Mouse (Mus musculus) gastrocnemius, postnatal 10 days (tissue): Measurements from ENCODE around the gene Epb41. TPM values are rescaled to one million over a fixed set of nuclear protein-coding genes. Genes with fewer than 3 reads are reported as not detected.

Experiments
- DNase-seq: peaks from one replicate; pipeline ENCODE4 v3.0.0; 2021; ENCODE audit warnings: mixed read lengths
- total RNA-seq, 2 experiments: library from RNA; stranded (reverse); gene quantifications; 2 replicates each; pipeline ENCODE4 v1.2.3; 2021

The Epb41 gene
- total RNA-seq, 2 experiments from 2014 or later = 51.7 to 54.5 TPM

DNA sequence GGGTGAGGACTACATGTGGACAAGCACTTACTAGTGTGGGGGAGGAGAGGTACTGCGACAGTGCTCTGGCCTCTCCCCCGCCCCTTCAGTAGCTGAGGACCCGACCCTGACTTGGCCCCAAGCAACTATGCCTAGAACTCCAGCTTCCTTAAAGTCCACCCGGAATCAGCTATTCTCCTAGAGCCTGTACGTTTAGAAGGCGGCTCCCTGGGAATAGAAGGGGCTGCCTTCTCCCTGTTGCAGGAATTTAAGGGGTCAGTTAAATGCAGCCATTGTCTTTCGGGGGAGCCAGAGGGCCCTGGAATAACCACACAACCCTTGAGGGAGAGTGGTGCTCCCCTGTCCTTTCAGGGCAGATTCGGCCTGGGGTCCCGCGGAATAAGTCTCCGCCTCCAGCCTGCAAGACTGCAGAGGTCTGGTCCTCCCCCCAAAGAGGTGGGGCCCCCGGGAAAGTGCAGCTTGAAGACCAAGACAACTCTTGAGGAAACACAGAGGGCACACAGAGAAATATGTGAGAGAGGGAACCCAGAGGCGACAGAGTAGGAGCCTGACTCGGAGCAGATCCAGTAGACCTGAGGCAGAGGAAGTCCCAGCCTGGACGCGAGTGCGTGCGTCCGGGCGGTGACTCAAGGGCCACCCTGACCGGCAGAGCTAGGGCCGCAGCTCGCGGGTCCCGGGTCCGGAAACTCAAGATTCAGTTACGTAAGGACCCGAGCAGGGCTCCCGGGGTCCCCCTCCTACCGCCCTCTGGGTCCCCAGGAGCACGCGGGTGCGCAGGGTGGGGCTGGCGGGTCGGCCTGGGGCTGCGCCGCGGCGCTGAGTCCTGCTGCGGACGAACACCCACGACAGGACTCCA, 816 bp downstream of the Epb41 start, which contains the start of gene Gm10300:
Gene Gm10300 (plus strand): TSS at position 621 of the 856 bp plus-strand sequence.
- peak; percentile 41 for DNase-seq

DNA sequence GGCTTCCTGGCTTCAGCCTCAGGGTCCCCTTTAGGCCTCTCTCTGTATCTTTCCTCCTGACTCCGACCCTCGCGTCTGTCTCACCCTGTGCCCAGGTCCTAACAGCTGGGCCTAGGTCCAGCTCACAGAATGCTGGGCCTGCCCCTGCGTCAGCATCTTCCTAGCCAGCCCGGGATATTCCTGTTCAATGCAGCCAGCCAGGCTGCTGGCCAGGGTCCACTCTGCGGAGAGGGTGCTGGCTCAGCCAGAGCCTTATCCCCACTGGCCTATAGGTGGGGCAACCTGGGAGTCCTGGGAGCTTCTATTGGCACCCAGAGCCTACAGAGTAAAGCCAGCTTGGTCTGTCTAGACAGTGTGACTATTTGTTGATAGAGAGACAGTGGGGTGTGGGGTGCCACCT, 2.2 kb downstream of the Epb41 start:
- DNase-seq = peak; percentile 48

DNA sequence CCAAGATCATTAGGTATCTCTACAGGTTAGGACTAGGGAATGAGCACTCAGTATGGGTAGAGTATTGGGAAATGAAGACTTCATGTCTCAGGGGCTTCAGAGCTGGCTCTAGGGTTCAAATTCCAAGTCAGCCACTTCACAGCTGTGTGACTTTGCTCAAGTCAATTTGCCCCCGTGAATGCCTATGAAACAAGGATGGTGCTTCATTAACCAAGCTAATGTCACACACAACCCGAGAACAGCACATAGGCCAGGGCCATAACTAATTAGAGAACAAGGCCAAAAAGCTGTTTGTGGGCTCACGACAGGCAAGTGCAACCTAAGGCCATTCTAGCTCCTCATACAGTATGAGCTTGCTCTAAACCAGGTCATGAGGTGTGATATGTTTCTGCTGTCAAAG, 3.0 kb downstream of the Epb41 start:
- no peak for DNase-seq

DNA sequence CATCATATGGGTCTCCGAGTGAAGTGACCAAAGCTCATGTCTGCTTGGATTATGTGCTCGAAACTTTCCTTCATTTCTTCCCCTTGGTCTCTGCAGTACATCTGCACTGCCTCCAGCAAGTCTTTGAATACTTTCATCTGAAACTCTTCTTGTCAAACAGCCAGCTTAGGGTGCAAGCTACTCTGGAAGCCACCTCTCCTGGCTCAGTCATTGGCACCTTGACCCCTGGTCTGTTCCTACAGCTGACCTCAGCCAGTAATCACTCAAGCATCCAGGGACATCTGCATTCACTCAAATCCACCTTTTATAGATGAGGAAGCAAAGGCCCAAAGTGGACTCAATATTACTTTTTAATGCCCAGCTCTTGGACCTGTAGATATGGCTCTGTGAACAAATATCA, 3.4 kb downstream of the Epb41 start:
- no peak for DNase-seq

DNA sequence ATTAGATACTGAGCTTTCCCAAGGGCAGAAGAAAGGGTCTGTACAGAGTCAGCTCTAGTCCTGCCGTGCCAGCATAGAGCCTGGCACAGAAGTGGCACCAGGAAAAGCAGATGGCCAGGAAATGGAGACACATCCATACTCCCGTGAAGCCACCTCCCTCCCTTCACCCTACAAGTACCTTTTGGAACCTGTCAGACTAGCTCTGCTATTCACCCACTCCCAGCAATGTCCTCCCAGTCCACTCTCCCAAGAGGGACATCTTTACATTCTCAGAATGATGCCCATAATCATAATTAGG, 7.2 kb downstream of the Epb41 start:
- no peak for DNase-seq

DNA sequence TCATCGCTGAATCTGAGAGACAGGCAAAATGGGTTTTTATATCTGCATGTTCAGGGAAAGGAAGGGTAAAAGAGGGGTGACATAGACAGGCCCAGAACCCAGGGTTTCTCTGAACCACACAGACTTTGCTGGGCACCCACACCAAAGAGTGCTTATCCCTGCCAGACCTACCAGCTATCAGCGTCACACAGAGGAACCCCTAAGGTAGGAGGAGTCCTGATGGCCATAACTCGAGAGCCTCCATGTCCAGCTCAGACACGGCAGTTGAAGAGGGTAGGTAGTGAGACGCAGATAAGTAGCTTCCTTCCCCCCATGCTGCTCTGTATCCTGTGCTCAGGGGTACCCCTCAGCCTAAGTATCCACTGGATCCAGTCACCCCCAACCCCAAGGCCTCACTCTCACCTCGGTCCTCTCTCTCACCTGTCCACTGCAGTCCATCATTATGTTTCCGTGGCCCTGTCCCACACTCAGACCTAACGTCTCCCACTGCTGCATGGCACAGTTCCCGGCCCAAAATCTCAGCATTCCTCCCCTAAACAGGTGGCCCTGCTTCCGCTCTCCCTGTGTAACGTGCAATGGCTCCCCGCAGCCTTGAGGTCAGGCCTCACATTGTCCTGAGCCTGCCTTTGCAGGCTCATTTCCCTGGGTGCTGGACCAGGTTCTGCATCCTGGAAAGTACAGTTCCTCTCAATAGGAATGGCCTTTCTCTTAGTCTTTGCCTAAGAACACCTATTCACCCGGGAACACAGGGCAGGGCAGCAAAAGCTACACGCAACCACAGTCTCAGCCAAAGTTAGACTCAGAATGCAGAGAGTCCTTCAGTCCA, 7.8 kb downstream of the Epb41 start:
- DNase-seq = no peak

DNA sequence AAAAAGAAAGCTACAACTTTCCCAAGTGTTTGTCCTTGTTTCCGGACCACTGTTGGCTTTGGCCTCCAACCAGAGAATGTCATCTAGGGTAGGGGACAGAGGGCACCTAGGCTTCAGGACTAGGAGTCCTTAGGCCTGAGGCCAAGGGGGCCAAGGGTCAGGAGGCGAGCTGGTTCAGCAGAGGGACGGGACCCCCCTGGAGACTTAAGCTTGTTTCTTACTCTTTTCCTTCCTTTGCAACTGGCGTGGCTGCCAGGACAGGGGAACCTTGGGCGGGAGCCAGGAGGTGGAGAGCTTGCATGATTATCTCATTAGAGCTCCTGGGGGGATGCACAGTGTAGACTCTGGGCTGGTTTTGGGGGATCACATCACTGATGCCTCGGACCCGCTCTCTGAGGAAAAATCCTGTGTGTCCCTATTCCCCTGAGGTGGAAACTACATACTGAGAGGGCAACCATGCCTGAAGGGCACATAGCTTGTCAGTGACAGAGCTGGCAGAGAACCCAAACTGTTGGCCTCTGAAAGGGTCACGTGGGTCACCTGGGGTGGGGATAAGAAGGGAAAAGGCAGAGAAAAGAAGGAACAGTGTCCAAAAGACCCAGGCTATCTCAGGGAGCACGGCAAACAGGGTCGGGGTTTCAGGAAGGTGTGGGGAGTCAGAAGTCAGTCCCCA, 8.9 kb downstream of the Epb41 start:
- DNase-seq = peak; percentile 47

DNA sequence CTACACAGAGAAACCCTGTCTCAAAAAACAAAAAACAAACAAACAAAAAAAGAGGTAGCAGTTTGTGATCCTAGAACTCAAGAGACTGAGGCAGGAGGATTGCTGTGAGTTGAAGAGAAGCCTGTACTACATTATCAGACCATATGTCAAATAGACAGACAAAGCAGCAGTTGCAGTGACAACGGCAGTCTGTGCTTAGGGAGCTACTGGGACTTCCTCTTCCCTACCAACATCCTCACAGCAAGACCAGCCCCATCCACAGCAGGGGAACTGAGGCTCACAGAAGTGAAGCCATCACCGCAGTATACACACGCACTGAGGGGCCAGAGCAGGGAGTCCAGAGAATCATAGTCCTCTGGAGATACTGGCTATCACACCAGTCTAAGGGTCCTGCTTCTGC, 9.5 kb downstream of the Epb41 start:
- DNase-seq = no peak

DNA sequence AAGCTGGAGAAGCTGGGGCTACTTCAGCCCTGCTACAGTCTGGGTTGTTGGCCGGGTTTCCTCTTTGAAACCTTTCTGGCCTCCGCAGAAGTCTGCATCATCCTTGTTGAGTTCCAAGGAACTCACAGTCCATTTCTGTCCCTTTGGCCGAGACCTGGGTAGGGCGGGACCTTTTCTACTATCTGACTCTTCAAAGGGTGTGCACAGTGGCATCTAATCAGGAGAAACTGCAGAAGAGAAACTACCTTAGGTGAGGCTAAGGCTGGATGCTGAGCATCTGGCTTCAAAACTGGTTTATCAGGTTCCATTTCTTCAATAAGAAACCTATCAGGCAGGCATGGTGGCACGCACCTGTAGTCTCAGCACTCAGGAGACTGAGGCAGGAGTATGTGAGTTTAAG, 10.6 kb downstream of the Epb41 start:
- DNase-seq = no peak

DNA sequence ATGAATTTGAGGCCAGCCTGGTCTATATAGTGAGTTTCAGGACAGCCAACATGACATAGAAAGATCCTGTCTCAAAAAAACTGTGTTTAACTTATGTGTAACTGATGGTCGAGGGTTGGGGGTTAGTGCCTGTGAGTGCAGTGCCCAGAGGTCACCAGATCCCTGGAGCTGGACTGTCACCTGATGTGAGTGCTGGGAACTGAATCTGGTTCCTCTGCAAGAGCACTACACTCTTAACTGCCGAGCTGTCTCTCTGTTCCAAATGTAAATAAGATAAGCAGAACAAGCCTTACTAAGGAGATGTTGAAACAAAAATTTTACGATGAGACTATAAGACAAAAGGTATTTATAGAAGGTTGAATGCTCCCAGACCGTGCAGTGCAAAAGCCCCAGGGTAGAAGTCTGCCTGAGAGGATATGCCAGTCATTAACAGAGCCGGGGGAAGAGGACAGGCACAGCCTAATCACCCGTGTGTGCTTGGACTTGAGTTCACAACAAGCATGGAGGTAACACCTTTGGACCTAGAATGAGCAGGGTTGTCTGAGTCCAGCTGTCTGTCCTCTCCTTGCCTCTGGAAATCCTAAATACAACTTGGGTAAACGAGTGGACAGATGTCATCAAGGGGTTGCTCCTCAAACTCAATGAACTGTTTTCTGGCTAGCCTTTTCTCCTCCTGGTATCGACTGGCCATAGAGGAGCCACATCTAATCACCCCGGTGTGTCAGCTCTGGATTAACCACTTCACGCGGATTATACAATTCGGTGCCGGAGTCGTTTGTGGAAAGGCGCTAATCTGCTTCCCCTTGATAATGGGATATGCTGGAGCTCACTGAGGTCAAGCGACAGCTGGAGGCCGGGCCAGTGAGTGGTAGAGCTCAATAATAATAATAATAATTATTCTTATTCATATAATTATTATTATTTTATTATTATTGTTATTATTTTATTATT, 11.9 kb downstream of the Epb41 start:
- no peak for DNase-seq

DNA sequence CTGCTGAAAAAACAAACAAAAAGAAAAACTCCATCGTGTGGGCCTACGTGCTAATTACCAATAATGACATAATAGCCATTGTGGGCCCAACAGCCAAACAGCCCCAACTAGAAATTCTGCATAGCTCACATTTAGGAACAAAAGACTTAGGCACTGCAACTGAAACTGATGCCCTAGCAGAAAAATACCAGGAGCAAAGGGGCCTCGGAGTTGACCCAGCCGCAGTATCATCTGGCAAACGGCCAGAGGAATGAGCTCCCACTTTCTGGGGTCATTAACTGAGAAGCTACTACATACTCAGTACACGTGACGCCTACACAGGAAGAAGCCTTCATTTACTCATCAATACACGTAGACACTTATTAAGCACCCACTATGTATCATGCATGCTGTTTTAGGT, 12.8 kb downstream of the Epb41 start:
- no peak for DNase-seq

DNA sequence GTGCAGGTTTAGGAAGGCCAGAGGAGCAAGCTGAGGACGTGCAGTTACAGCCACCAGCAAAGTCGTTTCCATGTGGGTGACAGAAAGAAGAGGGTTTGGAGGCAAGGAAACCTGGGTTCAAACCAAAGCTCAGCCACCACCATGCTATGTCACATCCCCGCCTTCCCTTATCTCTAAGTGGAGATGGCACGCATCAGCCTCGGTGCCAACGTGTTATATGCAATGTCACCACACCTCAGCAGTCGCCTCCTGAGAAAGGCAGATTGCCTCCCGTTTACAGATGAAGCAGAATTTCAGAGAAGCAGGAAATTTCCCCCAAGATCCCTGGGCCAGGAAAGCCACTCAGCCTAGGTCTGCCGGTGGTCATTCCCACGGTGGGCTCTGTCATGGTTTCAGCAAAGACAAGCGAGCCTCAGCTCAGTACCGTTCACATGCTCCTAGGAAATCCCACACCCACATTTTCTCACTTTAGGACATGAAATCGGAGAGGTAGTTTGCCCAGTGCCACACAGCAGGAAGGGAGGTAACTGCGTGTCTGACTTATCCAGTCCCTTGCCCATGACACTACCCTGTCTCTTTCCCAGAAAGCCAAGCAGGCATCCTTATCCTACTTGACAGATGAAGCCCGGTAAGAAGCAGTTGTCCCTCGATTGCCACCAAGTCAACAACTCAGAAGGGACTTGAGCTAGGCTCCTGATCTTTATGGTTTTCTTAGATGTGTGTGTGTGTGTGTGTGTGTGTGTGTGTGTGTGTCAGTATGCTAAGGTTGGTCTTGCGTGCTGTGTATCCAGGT, 14.9 kb downstream of the Epb41 start:
- no peak for DNase-seq

DNA sequence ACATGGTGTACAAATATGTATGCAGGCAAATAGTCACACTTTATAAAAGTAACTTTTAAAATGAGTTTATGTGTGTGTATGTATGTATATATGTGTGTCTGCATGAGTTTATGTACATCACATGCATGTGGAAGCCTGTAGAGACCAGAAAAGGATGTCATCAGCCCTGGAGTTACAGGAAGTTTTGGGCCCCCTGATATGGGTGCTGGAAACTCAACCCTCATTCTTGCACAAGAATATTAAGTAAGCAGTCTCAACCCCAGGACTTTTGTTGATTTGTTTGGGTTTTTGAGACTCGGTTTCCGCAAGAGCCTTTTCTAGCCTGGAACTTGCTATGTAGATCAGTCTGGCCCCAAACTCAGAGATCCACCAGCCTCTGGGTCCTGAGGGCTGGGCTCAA, 15.6 kb downstream of the Epb41 start:
- no peak for DNase-seq

DNA sequence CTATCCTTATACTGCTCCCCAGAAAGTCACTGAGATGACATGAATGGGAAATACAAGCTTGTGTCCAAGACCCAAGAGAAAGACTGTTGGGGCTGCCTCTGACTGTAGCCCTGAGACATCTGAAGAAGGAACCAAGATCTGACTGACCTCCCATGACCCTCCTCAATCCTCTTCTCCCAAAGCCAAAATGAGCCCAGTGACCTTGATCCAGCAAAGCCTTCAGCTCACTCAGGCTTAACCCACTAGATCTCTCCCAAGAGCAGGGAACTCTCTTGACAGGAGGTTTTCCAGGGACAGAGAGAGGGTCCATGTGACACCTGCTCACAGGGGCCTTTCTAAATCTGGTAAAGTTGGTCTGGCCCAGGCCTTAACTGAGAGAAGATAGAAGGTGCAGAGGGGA, 17.8 kb downstream of the Epb41 start:
- DNase-seq = no peak

DNA sequence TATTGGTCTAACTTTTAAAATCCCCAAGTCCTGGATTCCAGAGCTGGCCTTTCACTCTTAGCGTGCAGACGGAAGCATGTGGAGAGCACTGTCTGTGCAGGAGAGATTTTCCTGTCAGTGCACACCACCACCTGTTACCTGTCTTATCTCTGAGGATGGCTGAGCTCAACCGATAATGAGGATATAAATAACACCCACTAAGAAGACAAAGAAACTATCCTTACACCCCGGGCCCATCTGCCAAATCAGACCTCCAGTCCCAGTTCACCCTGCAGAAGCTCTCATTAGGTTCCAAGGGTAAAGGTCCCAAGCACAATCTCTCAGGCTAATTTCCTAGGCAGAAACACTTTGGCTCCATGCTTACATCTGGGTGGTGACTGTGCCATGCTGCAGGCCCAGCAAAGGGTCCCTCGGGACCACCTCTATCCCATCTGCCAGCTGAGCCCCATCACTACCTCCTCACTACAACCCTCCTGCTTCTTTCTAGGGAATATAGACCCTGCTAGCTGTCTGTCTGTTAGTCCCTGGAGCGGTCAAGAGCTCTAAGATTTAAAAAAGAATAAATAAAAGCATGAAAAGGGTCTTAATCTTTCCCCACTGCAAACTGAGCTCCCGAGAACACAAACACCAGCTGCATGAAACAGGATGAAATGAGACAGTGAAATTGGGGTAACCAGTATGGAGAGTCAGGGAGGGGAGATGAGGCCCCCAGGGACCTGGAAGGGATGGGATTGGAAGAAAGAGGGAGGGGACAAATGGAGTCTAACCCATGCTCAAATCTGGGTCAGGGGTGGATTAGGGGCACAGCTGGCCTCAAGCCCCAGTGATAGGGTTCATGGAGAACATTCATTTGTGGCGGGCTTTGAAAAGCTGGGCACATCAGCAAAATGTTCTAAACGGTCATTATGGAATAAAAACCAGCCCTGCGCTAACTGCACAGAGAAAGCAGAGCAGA, 23.5 kb downstream of the Epb41 start:
- no peak for DNase-seq

DNA sequence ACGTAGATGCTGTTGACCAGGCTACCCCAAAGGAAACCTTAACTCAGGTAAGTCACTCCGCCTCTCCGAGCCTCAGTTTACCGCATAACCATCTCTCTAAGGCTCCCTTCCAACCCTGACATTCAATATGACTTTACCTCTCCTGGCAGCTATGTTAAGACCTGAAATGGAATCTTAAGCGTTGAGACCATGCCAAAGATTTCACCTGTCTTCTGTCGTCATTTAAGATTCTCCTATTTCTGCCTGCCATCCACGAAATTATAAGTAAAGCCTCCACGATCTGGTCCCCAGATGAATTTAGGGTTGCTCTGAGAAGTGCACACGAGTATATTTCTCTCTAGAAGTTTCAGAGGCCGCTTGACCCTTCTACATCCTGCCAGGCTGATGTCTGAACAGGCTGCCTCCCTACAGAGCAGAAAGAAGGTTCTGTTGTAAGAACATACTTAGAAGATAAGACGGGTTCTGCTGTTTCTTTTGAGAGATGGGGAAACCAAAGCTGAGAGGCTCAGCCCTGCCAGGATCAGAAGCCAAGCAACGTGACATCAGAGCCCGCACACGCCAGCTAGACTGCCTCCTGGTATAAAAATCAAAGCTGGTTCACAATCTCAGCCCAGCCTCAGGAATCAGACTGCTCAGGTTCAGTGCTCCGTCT, 25.4 kb downstream of the Epb41 start:
- no peak for DNase-seq

DNA sequence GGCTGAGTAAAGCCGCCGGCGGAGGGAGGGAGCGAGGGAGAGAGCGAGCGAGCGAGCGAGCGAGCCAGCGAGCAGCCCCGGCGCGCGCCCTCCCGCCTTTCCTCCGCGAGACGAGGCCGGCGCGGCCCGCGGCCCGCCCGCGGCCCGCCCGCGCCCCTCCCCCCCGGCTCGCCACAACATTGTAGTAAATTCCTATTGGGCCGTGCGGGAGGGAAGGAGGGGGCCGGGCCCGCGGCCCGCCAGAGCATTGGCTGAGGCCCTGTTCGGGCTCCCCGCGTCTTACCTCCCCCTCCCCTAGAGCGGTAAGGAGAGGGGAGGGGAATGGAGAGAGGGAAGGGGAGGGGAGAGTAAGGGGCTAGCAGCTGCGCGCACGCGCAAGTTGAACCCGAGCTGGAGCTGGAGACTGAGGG, 26.1 kb downstream of the Epb41 start:
- peak; percentile 82 for DNase-seq

DNA sequence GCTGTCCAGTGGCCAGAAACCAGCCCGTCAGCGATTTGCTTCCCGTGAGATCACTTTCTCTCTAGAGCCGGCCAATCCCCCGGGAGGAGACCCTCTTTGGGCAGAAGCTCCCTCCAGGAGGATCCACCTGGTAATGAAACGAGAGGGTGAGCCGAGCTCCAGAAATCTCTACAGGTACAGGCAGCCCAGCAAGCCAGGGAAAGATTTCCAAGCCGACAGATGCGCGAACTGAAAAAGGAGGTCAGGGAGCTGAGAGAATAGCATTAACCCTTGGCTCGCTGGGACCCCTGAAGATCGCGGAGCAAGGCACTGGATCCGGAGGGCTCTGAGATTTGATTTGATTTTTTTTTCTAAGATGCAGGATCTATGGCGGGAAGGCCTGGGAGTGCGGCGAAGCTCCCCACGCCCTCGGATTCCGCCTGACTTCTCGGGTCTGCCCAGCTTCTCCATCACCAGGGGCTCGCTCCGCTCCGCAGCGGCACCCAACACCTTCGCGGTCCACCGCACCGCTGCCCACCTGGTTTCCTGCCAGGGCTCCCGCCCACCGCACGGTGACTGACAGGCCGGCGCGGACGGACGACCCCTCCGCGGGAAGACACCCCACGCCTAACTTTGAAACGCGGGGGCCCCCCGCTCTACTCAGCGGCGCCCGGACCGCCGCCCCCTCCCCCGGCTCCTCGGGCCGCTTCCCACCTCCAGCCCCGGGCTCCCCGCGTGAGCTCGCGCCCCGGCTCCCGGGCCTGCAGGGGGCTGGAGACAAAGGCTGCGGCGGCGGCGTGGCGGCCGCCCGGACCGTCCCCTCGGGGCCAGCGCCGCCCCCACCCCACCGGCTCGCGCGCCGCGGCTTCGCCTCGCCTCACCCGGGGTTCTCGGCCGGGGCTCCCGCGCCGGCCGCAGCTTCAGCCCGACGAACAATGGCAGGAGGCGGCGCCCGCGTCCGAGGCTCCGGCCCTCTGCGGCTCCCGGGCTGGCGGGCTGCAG, 26.8 kb downstream of the Epb41 start:
- peak; percentile 13 for DNase-seq
